Mouse (Mus musculus) splenic B cell, adult 2 months (primary cell): ENCODE measurements around the gene Lpar3.

Experiments used
- DNase-seq: peaks from one replicate; pipeline ENCODE4 v3.0.0-alpha.2; 2011; ENCODE audit warnings: low read depth, low spot score
- H3K27me3 ChIP-seq: 2 replicates; pipeline ENCODE4 v1.6.1; 2012; ENCODE audit warnings: mild to moderate bottlenecking, low read length, moderate library complexity, mixed read lengths; ENCODE audit not compliant: control insufficient read depth, poor library complexity, insufficient read depth, severe bottlenecking
- H3K36me3 ChIP-seq: 2 replicates; pipeline ENCODE4 v1.6.1; 2012; ENCODE audit warnings: mild to moderate bottlenecking, low read length, moderate library complexity, mixed read lengths; ENCODE audit not compliant: control insufficient read depth, poor library complexity, insufficient read depth, severe bottlenecking

The Lpar3 gene

GRCm38 (mm10) chr3:146228559-146229310 lies 8.0 kb downstream of the Lpar3 start:
- H3K36me3 ChIP-seq, result no peaks in the 10 kb centered on the region
- no peak for DNase-seq
- H3K27me3 ChIP-seq, result no peaks in the 10 kb centered on the region; the same call in 1 of the 2 replicates

GRCm38 (mm10) chr3:146232708-146233107 lies 11.9 kb downstream of the Lpar3 start:
- no peaks in the 10 kb centered on the region for H3K27me3 ChIP-seq
- no peak for DNase-seq
- H3K36me3 ChIP-seq, result no peaks in the 10 kb centered on the region

- H3K27me3 ChIP-seq, result no peaks in the 10 kb centered on the region
- DNase-seq, result no peak
Measured at GRCm38 (mm10) chr3:146233741-146234140, 13.0 kb downstream of the Lpar3 start.

GRCm38 (mm10) chr3:146234530-146234929 lies 13.8 kb downstream of the Lpar3 start:
- H3K27me3 ChIP-seq, result no peaks in the 10 kb centered on the region
- H3K36me3 ChIP-seq, result no peaks in the 10 kb centered on the region
- DNase-seq, result peak; percentile 25

More at GRCm38 (mm10) chr3:146233741-146234140, 13.0 kb downstream of the Lpar3 start:
- no peaks in the 10 kb centered on the region for H3K36me3 ChIP-seq

- Histone ChIP-seq H3K36me3 (no peaks in the 10 kb centered on the region), H3K27me3 (no peaks in the 10 kb centered on the region)
- DNase-seq, result no peak
Measured at GRCm38 (mm10) chr3:146236280-146236679, 15.5 kb downstream of the Lpar3 start.

GRCm38 (mm10) chr3:146237676-146238075 lies 16.9 kb downstream of the Lpar3 start:
- no peak for DNase-seq
- no peaks in the 10 kb centered on the region for H3K27me3 ChIP-seq
- H3K36me3 ChIP-seq, result no peaks in the 10 kb centered on the region

- DNase-seq, result peak; percentile 45
- no peaks in the 10 kb centered on the region for H3K36me3 ChIP-seq
- H3K27me3 ChIP-seq, result no peaks in the 10 kb centered on the region
Measured at GRCm38 (mm10) chr3:146244630-146245029, 23.9 kb downstream of the Lpar3 start.

- Histone ChIP-seq H3K36me3 (no peaks in the 10 kb centered on the region), H3K27me3 (no peaks in the 10 kb centered on the region)
- no peak for DNase-seq
Measured at GRCm38 (mm10) chr3:146246557-146246956, 25.8 kb downstream of the Lpar3 start.

GRCm38 (mm10) chr3:146246992-146247391 lies 26.2 kb downstream of the Lpar3 start:
- H3K27me3 ChIP-seq, result no peaks in the 10 kb centered on the region
- no peaks in the 10 kb centered on the region for H3K36me3 ChIP-seq
- DNase-seq, result no peak

- no peaks in the 10 kb centered on the region for H3K27me3 ChIP-seq
- no peak for DNase-seq
Measured at GRCm38 (mm10) chr3:146249895-146250294, 29.1 kb downstream of the Lpar3 start.

GRCm38 (mm10) chr3:146251771-146252170 lies 31.0 kb downstream of the Lpar3 start:
- no peaks in the 10 kb centered on the region for H3K36me3 ChIP-seq
- H3K27me3 ChIP-seq, result no peaks in the 10 kb centered on the region
- DNase-seq, result no peak

More at GRCm38 (mm10) chr3:146249895-146250294, 29.1 kb downstream of the Lpar3 start:
- H3K36me3 ChIP-seq, result no peaks in the 10 kb centered on the region

GRCm38 (mm10) chr3:146253736-146254320 lies 33.1 kb downstream of the Lpar3 start:
- Histone ChIP-seq H3K27me3 (no peaks in the 10 kb centered on the region), H3K36me3 (no peaks in the 10 kb centered on the region)
- no peak for DNase-seq

GRCm38 (mm10) chr3:146255123-146255522 lies 34.4 kb downstream of the Lpar3 start:
- Histone ChIP-seq H3K36me3 (no peaks in the 10 kb centered on the region), H3K27me3 (no peaks in the 10 kb centered on the region)
- no peak for DNase-seq

- no peaks in the 10 kb centered on the region for H3K27me3 ChIP-seq
- H3K36me3 ChIP-seq, result no peaks in the 10 kb centered on the region
- DNase-seq, result peak; percentile 95
Measured at GRCm38 (mm10) chr3:146257483-146258122, 36.8 kb downstream of the Lpar3 start.

- no peak for DNase-seq
- H3K36me3 ChIP-seq, result no peaks in the 10 kb centered on the region
- H3K27me3 ChIP-seq, result no peaks in the 10 kb centered on the region
Measured at GRCm38 (mm10) chr3:146260203-146260602, 39.4 kb downstream of the Lpar3 start.
